Mouse (Mus musculus): ENCODE results near the gene Khdc1c. TPM values are rescaled to one million over a fixed set of nuclear protein-coding genes. Genes with fewer than 3 reads are reported as not detected.
"Not testable (repeated sequence)": the region's sequence is repeated elsewhere in the genome, so short reads cannot be mapped to it uniquely, and the experiment has no call there.

The Khdc1c gene
- total RNA-seq (2014; rRNA removed; ENCODE audit: low replicate concordance), result not detected in 2 replicates
- polyA plus RNA-seq (2015; fragmentation: Nextera tagmentation; extraction: Ambion mirVana), result not detected in 2 replicates

- not testable (repeated sequence) for H3K27me3 ChIP-seq (ENCODE audit: control insufficient read depth, insufficient read depth, low read length); H3K36me3 ChIP-seq (replicated peaks; ENCODE audit: control insufficient read depth, insufficient read depth, low read length); H3K9me3 ChIP-seq (replicated peaks; ENCODE audit: control insufficient read depth, low read length); ATAC-seq (ENCODE audit: insufficient read depth, low read depth); DNase-seq (ENCODE audit: low spot score); H3K9ac ChIP-seq (replicated peaks; ENCODE audit: low read depth, low read length); H3K4me1 ChIP-seq (ENCODE audit: control insufficient read depth, insufficient read depth); H3K4me3 ChIP-seq (ENCODE audit: low read depth, low read length); H3K27ac ChIP-seq (ENCODE audit: low read depth); H3K4me2 ChIP-seq (ENCODE audit: low read depth, low read length)
- 53% methylated on average over 1 of the region's 1 CpGs for WGBS
These were observed at the start of gene Khdc1c for GRCm38 (mm10) chr1:21368031-21368430. Khdc1c (plus strand) TSS chr1:21368331.

- H3K27me3 ChIP-seq (ENCODE audit: control insufficient read depth, insufficient read depth, low read length); H3K4me3 ChIP-seq (ENCODE audit: low read depth, low read length): not testable (repeated sequence)
These were observed 47.9 kb upstream of the Khdc1c start for GRCm38 (mm10) chr1:21320271-21320670.

GRCm38 (mm10) chr1:21321656-21322055 lies 46.5 kb upstream of the Khdc1c start:
- H3K4me1 ChIP-seq (ENCODE audit: control insufficient read depth, insufficient read depth), result no peaks in the 10 kb centered on the region
- no peak overlapping the region for H3K9ac ChIP-seq (replicated peaks; ENCODE audit: low read depth, low read length)
- no peaks in the 10 kb centered on the region for H3K27me3 ChIP-seq (ENCODE audit: control insufficient read depth, insufficient read depth, low read length)
- 0 out of 2 replicates have a peak, but pooled peaks cover 2% of the 10 kb centered on the region for H3K9me3 ChIP-seq (replicated peaks; ENCODE audit: control insufficient read depth, low read length)
- DNase-seq (ENCODE audit: low spot score), result no peak
- no peak overlapping the region for H3K27ac ChIP-seq (ENCODE audit: low read depth)
- WGBS, result 39% methylated on average over 1 of the region's 1 CpGs
- no peak overlapping the region for H3K4me3 ChIP-seq (ENCODE audit: low read depth, low read length)
- no peak overlapping the region for H3K4me2 ChIP-seq (ENCODE audit: low read depth, low read length)
- ATAC-seq (ENCODE audit: insufficient read depth, low read depth), result no peak
- no peaks in the 10 kb centered on the region for H3K36me3 ChIP-seq (replicated peaks; ENCODE audit: control insufficient read depth, insufficient read depth, low read length)
- TF ChIP-seq EP300 (IDR thresholded peaks at IDR 0.05; ENCODE audit: low read depth) (no peak), CTCF (IDR thresholded peaks at IDR 0.05; ENCODE audit: low read depth) (no peak)

More at GRCm38 (mm10) chr1:21320271-21320670, 47.9 kb upstream of the Khdc1c start:
- not testable (repeated sequence) for H3K9ac ChIP-seq (replicated peaks; ENCODE audit: low read depth, low read length); ATAC-seq (ENCODE audit: insufficient read depth, low read depth); H3K4me2 ChIP-seq (ENCODE audit: low read depth, low read length); H3K9me3 ChIP-seq (replicated peaks; ENCODE audit: control insufficient read depth, low read length); DNase-seq (ENCODE audit: low spot score); H3K36me3 ChIP-seq (replicated peaks; ENCODE audit: control insufficient read depth, insufficient read depth, low read length); H3K27ac ChIP-seq (ENCODE audit: low read depth); H3K4me1 ChIP-seq (ENCODE audit: control insufficient read depth, insufficient read depth)
- 83% methylated on average over 5 of the region's 5 CpGs for WGBS

- no peaks in the 10 kb centered on the region for H3K4me1 ChIP-seq (ENCODE audit: control insufficient read depth, insufficient read depth)
- TF ChIP-seq CTCF (IDR thresholded peaks at IDR 0.05; ENCODE audit: low read depth), result no peak
- TF ChIP-seq EP300 (IDR thresholded peaks at IDR 0.05; ENCODE audit: low read depth), result no peak
- no peak for DNase-seq (ENCODE audit: low spot score)
- H3K9ac ChIP-seq (replicated peaks; ENCODE audit: low read depth, low read length), result no peak overlapping the region
- 88% methylated on average over 1 of the region's 1 CpGs for WGBS
- H3K36me3 ChIP-seq (replicated peaks; ENCODE audit: control insufficient read depth, insufficient read depth, low read length), result no peaks in the 10 kb centered on the region
- no peaks in the 10 kb centered on the region for H3K27me3 ChIP-seq (ENCODE audit: control insufficient read depth, insufficient read depth, low read length)
- 0 out of 2 replicates have a peak, but pooled peaks cover 2% of the 10 kb centered on the region for H3K9me3 ChIP-seq (replicated peaks; ENCODE audit: control insufficient read depth, low read length)
- no peak overlapping the region for H3K4me2 ChIP-seq (ENCODE audit: low read depth, low read length)
- H3K27ac ChIP-seq (ENCODE audit: low read depth), result no peak overlapping the region
- no peak overlapping the region for H3K4me3 ChIP-seq (ENCODE audit: low read depth, low read length)
- no peak for ATAC-seq (ENCODE audit: insufficient read depth, low read depth)
These were observed 44.0 kb upstream of the Khdc1c start for GRCm38 (mm10) chr1:21323996-21324574.

- H3K4me1 ChIP-seq (ENCODE audit: control insufficient read depth, insufficient read depth), result no peaks in the 10 kb centered on the region
- ATAC-seq (ENCODE audit: insufficient read depth, low read depth), result no peak
- 0 out of 2 replicates have a peak, but pooled peaks cover 2% of the 10 kb centered on the region for H3K9me3 ChIP-seq (replicated peaks; ENCODE audit: control insufficient read depth, low read length)
- H3K4me3 ChIP-seq (ENCODE audit: low read depth, low read length), result no peak overlapping the region
- no peak overlapping the region for H3K9ac ChIP-seq (replicated peaks; ENCODE audit: low read depth, low read length)
- WGBS, result 67% methylated on average over 1 of the region's 1 CpGs
- H3K27me3 ChIP-seq (ENCODE audit: control insufficient read depth, insufficient read depth, low read length), result no peaks in the 10 kb centered on the region
- no peak overlapping the region for H3K27ac ChIP-seq (ENCODE audit: low read depth)
- no peak overlapping the region for H3K4me2 ChIP-seq (ENCODE audit: low read depth, low read length)
- no peaks in the 10 kb centered on the region for H3K36me3 ChIP-seq (replicated peaks; ENCODE audit: control insufficient read depth, insufficient read depth, low read length)
- DNase-seq (ENCODE audit: low spot score), result no peak
- TF ChIP-seq EP300 (IDR thresholded peaks at IDR 0.05; ENCODE audit: low read depth), result no peak
- TF ChIP-seq CTCF (IDR thresholded peaks at IDR 0.05; ENCODE audit: low read depth), result no peak
These were observed 43.5 kb upstream of the Khdc1c start for GRCm38 (mm10) chr1:21324633-21325032.

- no peak for ATAC-seq (ENCODE audit: insufficient read depth, low read depth)
- WGBS, result 76% methylated on average over 7 of the region's 7 CpGs
- Histone ChIP-seq H3K36me3 (replicated peaks; ENCODE audit: control insufficient read depth, insufficient read depth, low read length) (no peaks in the 10 kb centered on the region), H3K27me3 (ENCODE audit: control insufficient read depth, insufficient read depth, low read length) (no peaks in the 10 kb centered on the region), H3K4me1 (ENCODE audit: control insufficient read depth, insufficient read depth) (no peaks in the 10 kb centered on the region), H3K9ac (replicated peaks; ENCODE audit: low read depth, low read length) (no peak overlapping the region), H3K27ac (ENCODE audit: low read depth) (no peak overlapping the region), H3K4me3 (ENCODE audit: low read depth, low read length) (no peak overlapping the region), H3K9me3 (replicated peaks; ENCODE audit: control insufficient read depth, low read length) (0 out of 2 replicates have a peak, but pooled peaks cover 2% of the 10 kb centered on the region), H3K4me2 (ENCODE audit: low read depth, low read length) (no peak overlapping the region)
- TF ChIP-seq EP300 (IDR thresholded peaks at IDR 0.05; ENCODE audit: low read depth), result no peak
- no peak for TF ChIP-seq CTCF (IDR thresholded peaks at IDR 0.05; ENCODE audit: low read depth)
- DNase-seq (ENCODE audit: low spot score), result no peak
These were observed 41.4 kb upstream of the Khdc1c start for GRCm38 (mm10) chr1:21326733-21327132.

- not testable (repeated sequence) for H3K9me3 ChIP-seq (replicated peaks; ENCODE audit: control insufficient read depth, low read length); H3K27ac ChIP-seq (ENCODE audit: low read depth); H3K4me2 ChIP-seq (ENCODE audit: low read depth, low read length); H3K4me3 ChIP-seq (ENCODE audit: low read depth, low read length); ATAC-seq (ENCODE audit: insufficient read depth, low read depth); DNase-seq (ENCODE audit: low spot score); H3K9ac ChIP-seq (replicated peaks; ENCODE audit: low read depth, low read length); H3K27me3 ChIP-seq (ENCODE audit: control insufficient read depth, insufficient read depth, low read length); H3K36me3 ChIP-seq (replicated peaks; ENCODE audit: control insufficient read depth, insufficient read depth, low read length); H3K4me1 ChIP-seq (ENCODE audit: control insufficient read depth, insufficient read depth)
These were observed 37.0 kb upstream of the Khdc1c start for GRCm38 (mm10) chr1:21331161-21331560.

Measured in heart, postnatal 0 days (tissue).